Mouse (Mus musculus): Measurements from ENCODE around the gene C2cd4c. TPM values are rescaled to one million over a fixed set of nuclear protein-coding genes. Genes with fewer than 3 reads are reported as not detected.

C2cd4c gene
- polyA plus RNA-seq, 1 experiment from 2014 or later = 0.11 TPM

DNA sequence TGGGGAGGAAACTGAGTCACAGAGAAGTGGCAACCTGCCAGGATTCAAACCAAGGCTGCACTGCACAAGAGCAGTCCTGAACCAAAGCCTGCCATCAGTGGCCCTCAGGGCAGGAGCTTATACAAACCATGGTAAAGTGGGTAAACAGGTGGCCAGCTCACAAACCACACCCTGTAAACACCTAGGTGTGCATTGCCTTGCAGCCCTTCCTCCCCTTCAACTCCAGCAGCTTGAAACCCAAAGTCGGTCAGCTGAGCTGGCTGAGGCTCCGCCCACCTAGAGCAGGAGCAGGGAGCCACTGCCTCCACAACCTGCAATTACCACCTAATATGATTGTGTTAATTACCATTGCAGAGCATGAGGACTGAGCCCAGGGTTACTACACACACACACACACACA is 5.9 kb downstream of the C2cd4c start:
- Histone ChIP-seq H3K27me3 (peaks cover 24% of the 10 kb centered on the region), H3K4me1 (replicated peaks) (peaks cover 13% of the 10 kb centered on the region), H3K9me3 (no peaks in the 10 kb centered on the region), H3K4me2 (no peak overlapping the region), H3K36me3 (no peaks in the 10 kb centered on the region), H3K4me3 (no peak overlapping the region), H3K27ac (replicated peaks) (no peak overlapping the region), H3K9ac (no peak overlapping the region)
- ATAC-seq (ENCODE audit: low read depth) = no peak
- WGBS = 43% methylated on average over 2 of the region's 2 CpGs

DNA sequence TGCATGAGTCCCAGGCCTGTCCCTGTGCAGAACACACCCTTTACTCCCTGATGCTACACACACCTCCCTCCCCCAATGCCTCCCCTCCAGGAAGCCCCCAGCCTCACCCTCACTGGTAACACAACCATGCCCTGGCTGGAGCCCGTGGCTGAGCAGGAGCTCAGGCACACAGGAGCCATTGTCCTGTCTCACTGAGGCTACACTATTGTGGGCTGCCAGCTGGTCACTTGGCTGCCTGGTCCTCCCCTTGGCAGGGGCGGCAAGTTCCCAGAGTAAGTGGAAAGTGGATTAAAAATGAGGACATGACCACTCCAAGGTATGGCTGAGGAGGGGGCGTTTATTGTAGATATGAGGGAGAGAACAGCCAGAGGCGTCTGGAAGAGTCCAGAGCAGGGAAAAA is 7.3 kb downstream of the C2cd4c start:
- H3K27me3 ChIP-seq = peaks cover 11% of the 10 kb centered on the region
- H3K36me3 ChIP-seq = no peaks in the 10 kb centered on the region
- WGBS = 75% methylated on average over 4 of the region's 4 CpGs
- no peaks in the 10 kb centered on the region for H3K9me3 ChIP-seq
- no peak for ATAC-seq (ENCODE audit: low read depth)
- H3K4me1 ChIP-seq (replicated peaks) = no peaks in the 10 kb centered on the region
- no peak overlapping the region for H3K9ac ChIP-seq
- H3K4me2 ChIP-seq = no peak overlapping the region
- H3K27ac ChIP-seq (replicated peaks) = no peak overlapping the region
- H3K4me3 ChIP-seq = no peak overlapping the region

DNA sequence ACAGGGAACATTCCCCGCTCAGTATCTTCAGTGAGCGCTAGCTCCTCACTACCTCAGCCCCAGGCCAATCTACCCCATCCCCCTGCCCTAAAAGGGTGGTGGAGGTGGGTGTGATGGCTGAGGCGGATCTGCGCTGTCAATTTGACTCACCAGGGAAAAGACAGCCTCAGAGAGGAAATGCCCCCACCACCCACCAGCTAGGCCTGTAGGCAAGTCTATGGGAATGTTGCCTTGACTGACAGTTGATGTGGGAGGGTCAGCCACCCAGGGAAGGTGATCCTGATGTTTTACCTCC is 15.9 kb downstream of the C2cd4c start:
- Histone ChIP-seq H3K9me3 (no peaks in the 10 kb centered on the region), H3K4me2 (no peak overlapping the region), H3K4me1 (replicated peaks) (no peaks in the 10 kb centered on the region), H3K9ac (no peak overlapping the region), H3K36me3 (no peaks in the 10 kb centered on the region), H3K27ac (replicated peaks) (no peak overlapping the region), H3K27me3 (peaks cover 15% of the 10 kb centered on the region), H3K4me3 (no peak overlapping the region)
- no peak for ATAC-seq (ENCODE audit: low read depth)
- 70% methylated on average over 4 of the region's 4 CpGs for WGBS

DNA sequence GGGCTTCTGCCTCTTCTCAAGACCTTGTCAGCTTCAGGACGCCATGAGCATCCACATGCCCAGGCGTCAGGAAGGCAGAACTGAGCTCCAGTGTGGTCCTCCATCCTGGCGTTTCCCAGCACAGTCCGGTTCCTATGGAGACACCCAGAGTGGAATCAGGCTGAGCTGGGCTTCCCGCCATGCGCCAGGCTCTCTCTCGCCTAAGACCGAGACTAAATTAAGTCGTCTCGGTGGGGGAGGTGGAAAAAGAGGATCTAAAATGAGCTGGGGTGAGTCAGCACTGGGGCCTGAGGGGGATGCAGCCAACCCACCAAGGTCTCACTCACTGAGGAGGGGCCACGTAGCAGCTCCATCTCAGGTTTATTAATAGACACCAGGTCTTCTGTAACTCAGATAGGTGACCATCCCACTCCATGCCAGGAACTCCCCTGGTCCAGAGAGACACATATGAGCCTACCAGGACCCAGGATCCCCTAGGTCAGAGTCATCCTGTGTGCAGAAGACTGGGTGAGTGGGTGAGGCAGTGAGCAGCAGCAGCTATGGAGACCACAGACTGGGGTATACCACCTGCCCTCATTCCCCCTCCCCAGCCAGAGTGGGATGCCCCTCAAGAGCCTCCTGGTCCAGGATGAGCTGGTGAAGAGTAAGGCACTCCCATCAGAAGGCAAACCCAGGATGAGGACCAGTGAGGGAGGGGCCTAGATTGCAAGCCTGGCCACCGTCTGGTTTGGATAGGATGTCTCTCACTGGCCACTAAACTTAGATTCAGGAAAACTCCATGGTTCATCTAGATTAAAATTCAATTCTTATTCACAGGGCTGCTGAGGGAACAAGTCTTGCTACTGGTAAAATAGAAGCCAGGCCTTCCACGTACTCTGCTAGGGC is 16.5 kb downstream of the C2cd4c start:
- H3K27ac ChIP-seq (replicated peaks) = no peak overlapping the region
- peaks cover 15% of the 10 kb centered on the region for H3K27me3 ChIP-seq
- no peak for ATAC-seq (ENCODE audit: low read depth)
- H3K9ac ChIP-seq = no peak overlapping the region
- H3K4me1 ChIP-seq (replicated peaks) = no peaks in the 10 kb centered on the region
- H3K4me3 ChIP-seq = no peak overlapping the region
- no peaks in the 10 kb centered on the region for H3K9me3 ChIP-seq
- no peaks in the 10 kb centered on the region for H3K36me3 ChIP-seq
- 41% methylated on average over 13 of the region's 13 CpGs for WGBS
- no peak overlapping the region for H3K4me2 ChIP-seq

DNA sequence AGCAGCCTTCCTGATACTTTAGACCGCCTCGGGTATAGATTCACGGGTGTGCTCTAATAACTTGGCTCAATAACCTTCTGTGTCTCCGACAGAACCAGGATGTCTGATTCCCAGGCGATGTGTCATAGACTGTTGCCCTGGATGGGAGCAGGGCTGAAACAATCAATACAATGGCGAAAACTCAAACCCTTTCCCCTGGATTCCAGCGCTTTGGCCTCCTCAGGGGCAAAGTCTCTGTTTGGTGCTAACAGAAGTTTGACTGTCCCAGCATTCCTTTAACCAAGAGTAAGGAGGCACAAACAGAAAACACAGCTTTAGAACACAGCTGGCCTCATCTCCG is 18.3 kb downstream of the C2cd4c start:
- no peaks in the 10 kb centered on the region for H3K36me3 ChIP-seq
- H3K4me1 ChIP-seq (replicated peaks) = no peaks in the 10 kb centered on the region
- no peak overlapping the region for H3K4me3 ChIP-seq
- H3K9ac ChIP-seq = no peak overlapping the region
- H3K27ac ChIP-seq (replicated peaks) = no peak overlapping the region
- WGBS = 59% methylated on average over 8 of the region's 8 CpGs
- ATAC-seq (ENCODE audit: low read depth) = 0 out of 2 replicates have a peak, but pooled peaks have one; percentile 40
- no peak overlapping the region for H3K4me2 ChIP-seq
- no peaks in the 10 kb centered on the region for H3K9me3 ChIP-seq
- peaks cover 15% of the 10 kb centered on the region for H3K27me3 ChIP-seq

DNA sequence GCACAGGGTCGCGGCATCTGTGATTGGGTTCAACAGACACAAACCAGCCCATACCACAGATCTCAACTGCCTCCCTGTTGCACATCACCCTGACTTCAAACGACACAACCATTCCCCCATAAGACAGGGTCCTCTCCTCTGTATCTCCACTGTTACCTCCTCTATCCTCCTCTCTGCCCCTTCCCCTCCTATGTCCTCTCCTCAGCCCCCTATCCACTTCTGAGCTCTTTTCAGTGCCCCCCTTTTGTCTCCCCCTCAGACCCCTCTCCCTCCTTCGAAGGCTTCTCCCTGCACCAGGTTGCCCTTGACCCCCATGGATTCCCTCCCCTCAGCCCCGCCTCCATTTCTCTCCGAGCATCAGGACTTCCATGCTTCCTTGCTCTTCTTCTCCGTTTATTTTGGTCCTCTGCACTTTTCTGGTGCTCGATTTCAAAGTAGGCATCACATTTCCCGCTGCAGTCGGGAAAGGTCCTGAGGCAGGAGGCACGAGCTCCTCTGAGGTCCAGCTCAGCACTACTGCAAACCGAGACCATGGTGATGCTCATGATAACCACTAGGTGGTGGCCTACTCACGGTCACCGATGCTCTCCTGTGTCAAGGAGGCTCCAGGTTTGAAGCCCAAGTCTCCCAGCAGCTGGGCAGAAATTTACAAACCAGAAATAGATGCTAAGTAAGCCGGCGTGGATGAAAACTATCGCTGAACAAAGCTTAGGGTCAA is 18.8 kb downstream of the C2cd4c start:
- no peak overlapping the region for H3K27ac ChIP-seq (replicated peaks)
- peak; percentile 91 for ATAC-seq (ENCODE audit: low read depth)
- no peaks in the 10 kb centered on the region for H3K9me3 ChIP-seq
- WGBS = 19% methylated on average over 17 of the region's 17 CpGs
- no peaks in the 10 kb centered on the region for H3K36me3 ChIP-seq
- H3K27me3 ChIP-seq = peaks cover 15% of the 10 kb centered on the region
- no peaks in the 10 kb centered on the region for H3K4me1 ChIP-seq (replicated peaks)
- no peak overlapping the region for H3K4me2 ChIP-seq
- H3K9ac ChIP-seq = no peak overlapping the region
- no peak overlapping the region for H3K4me3 ChIP-seq

DNA sequence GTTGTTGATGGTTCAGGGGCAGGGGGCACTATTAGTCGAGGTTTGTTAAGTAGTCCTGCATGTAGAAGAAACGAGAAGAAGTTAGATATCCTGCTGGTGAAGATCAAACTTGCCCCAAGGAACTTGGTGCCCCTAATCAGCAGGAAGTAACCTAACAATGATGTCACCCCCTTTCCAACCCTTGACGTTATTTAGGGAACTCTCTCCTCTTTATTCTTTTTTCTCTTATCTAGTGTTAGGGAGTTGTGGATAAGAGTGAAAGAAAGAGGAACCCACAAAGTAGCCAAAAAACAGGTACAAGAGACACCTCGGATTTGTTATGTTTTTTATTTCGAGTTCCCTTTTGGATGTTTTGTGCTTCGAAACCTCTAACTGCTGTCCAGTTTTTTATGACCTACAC is 19.7 kb downstream of the C2cd4c start:
- no peak overlapping the region for H3K27ac ChIP-seq (replicated peaks)
- H3K9ac ChIP-seq = no peak overlapping the region
- WGBS = 60% methylated on average over 6 of the region's 6 CpGs
- H3K27me3 ChIP-seq = peaks cover 15% of the 10 kb centered on the region
- H3K4me2 ChIP-seq = no peak overlapping the region
- no peaks in the 10 kb centered on the region for H3K36me3 ChIP-seq
- no peak overlapping the region for H3K4me3 ChIP-seq
- H3K4me1 ChIP-seq (replicated peaks) = no peaks in the 10 kb centered on the region
- H3K9me3 ChIP-seq = no peaks in the 10 kb centered on the region
- ATAC-seq (ENCODE audit: low read depth) = no peak

DNA sequence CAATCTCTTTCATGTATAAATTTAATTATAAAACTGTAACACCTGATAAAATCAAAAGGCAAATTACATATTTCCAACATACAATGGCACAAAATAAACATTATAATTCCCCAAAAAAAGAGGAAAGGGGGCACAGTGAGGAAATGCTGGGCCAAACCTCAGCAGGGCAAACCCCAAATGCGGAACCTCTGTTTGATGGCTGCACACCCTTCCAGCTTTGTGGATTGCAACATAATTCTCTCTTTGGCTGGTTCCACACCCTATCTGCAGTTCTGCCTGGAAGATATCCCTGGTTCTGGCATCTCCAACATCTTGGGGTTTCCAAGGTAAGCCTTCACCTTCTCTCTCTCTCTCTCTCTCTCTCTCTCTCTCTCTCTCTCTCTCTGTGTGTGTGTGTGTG is 23.1 kb downstream of the C2cd4c start:
- Histone ChIP-seq H3K4me2 (no peak overlapping the region), H3K9me3 (no peaks in the 10 kb centered on the region), H3K27me3 (peaks cover 15% of the 10 kb centered on the region), H3K36me3 (no peaks in the 10 kb centered on the region), H3K4me1 (replicated peaks) (no peaks in the 10 kb centered on the region), H3K4me3 (no peak overlapping the region), H3K27ac (replicated peaks) (no peak overlapping the region), H3K9ac (no peak overlapping the region)
- WGBS = 96% methylated on average over 1 of the region's 1 CpGs
- no peak for ATAC-seq (ENCODE audit: low read depth)

DNA sequence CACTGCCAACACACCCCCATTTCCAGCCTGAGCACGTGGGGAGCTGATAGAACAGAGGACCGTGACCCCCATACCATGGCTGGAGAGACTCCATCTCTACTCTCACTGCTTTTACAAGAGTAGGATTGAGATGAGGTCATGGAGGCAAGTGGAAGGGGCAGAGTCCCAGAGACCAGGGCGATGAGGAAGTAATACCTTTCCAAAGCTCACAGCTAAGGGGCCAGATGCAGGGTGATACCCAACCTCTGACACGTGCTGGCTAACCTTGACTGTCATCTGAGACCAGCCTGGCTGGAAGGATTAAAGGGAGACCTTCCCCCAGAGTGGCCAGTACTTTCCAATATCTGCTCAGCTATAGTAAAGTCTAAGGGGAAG is 26.1 kb downstream of the C2cd4c start:
- no peak overlapping the region for H3K27ac ChIP-seq (replicated peaks)
- H3K36me3 ChIP-seq = no peaks in the 10 kb centered on the region
- ATAC-seq (ENCODE audit: low read depth) = no peak
- H3K9ac ChIP-seq = no peak overlapping the region
- no peak overlapping the region for H3K4me2 ChIP-seq
- no peaks in the 10 kb centered on the region for H3K9me3 ChIP-seq
- H3K4me3 ChIP-seq = no peak overlapping the region
- WGBS = 77% methylated on average over 4 of the region's 4 CpGs
- no peaks in the 10 kb centered on the region for H3K4me1 ChIP-seq (replicated peaks)
- H3K27me3 ChIP-seq = no peaks in the 10 kb centered on the region

DNA sequence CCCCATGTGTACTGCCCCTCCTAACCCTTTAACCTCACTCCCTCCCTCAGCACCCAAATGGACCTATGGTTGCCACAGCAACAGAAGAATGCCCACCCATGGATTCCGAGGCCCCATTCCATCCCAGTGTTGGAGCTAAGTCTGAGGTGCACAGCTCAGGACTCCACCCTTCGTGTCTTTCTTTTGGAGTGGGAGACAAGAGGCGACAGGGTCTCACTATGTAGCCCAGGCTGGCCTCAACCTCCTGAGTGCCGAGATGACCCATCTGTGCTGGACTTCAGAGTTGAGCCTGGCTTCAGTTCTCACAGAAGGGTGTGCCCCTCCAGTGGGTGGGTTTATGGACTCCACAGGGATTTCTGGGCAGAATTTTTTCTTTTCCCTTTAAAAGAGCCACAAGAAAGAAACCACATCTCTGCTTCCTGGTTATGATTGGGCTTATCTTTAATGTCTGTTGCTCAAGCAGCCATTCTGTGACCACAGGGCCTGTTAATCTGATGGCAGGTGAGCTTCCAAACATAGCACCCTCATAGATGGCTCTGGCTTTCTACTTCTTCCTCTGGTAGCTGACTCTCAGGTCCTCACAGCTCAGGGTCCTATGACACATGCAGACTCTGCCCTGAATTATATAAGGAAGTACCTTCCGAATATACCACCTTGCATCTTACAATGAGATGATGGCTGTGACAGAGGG is 26.6 kb downstream of the C2cd4c start, which contains the start of gene Theg:
Theg (minus strand) TSS at position 271 of the 691 bp plus-strand sequence.
- H3K4me3 ChIP-seq = no peak within 1 kb of the TSS
- no peak within 1 kb of the TSS for H3K9ac ChIP-seq
- no peaks in the 10 kb centered on the region for H3K27me3 ChIP-seq
- no peaks in the 10 kb centered on the region for H3K9me3 ChIP-seq
- whole genome bisulfite sequencing = 80% methylated on average over 5 of the region's 5 CpGs
- no peak for ATAC-seq (ENCODE audit: low read depth)
- H3K4me1 ChIP-seq (replicated peaks) = no peaks in the 10 kb centered on the region
- no peaks in the 10 kb centered on the region for H3K36me3 ChIP-seq
- no peak within 1 kb of the TSS for H3K4me2 ChIP-seq
- no peak within 1 kb of the TSS for H3K27ac ChIP-seq (replicated peaks)

DNA sequence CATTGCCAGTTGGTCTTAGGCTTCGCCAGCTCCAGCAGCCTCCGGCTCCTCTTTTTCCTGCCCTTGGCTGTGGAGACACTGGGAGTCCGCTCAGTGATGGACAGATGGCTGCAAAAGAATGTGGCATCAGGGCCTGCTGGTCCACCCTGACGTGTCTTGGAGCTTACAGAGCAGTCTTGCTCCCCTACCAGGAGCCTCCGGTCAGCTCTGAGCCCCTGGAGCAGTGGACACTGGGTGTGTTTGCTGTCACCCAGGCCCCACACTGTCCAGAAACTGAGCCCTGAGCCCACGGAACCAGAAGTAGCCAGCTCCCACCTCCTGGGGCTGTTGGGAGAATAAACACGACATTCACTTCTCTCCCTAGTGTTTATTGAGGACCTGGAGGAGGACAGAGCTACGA is 27.6 kb downstream of the C2cd4c start:
- H3K9ac ChIP-seq = no peak overlapping the region
- H3K4me3 ChIP-seq = no peak overlapping the region
- WGBS = 81% methylated on average over 8 of the region's 8 CpGs
- no peaks in the 10 kb centered on the region for H3K4me1 ChIP-seq (replicated peaks)
- no peak overlapping the region for H3K4me2 ChIP-seq
- H3K36me3 ChIP-seq = no peaks in the 10 kb centered on the region
- ATAC-seq (ENCODE audit: low read depth) = no peak
- no peak overlapping the region for H3K27ac ChIP-seq (replicated peaks)
- no peaks in the 10 kb centered on the region for H3K27me3 ChIP-seq
- H3K9me3 ChIP-seq = no peaks in the 10 kb centered on the region

DNA sequence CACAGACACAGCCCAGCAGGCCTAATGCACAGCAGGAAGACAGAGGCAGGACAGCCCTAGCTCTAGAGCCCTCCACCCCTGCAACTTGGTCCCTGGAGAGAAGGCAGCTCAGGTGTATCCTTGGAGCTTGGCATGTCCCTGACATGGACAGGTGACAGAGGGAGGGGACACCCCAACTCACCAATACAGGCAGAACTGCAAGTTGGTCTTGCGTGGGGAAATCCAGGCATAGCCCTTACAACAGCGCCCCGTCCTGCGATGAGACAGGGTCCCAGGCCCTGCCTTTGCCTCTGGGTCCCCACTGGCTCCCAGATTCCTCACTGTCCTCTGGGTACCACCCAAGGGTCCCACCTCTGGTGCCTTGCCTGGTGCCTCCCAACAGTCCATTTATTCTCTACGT is 28.1 kb downstream of the C2cd4c start:
- Histone ChIP-seq H3K9me3 (no peaks in the 10 kb centered on the region), H3K27ac (replicated peaks) (no peak overlapping the region), H3K36me3 (no peaks in the 10 kb centered on the region), H3K4me1 (replicated peaks) (no peaks in the 10 kb centered on the region), H3K27me3 (no peaks in the 10 kb centered on the region), H3K9ac (no peak overlapping the region), H3K4me3 (no peak overlapping the region), H3K4me2 (no peak overlapping the region)
- ATAC-seq (ENCODE audit: low read depth) = no peak
- 93% methylated on average over 5 of the region's 5 CpGs for WGBS
